Comparison of ENCODE assay signal across 11 mouse cellular contexts in the genomic region with DNA sequence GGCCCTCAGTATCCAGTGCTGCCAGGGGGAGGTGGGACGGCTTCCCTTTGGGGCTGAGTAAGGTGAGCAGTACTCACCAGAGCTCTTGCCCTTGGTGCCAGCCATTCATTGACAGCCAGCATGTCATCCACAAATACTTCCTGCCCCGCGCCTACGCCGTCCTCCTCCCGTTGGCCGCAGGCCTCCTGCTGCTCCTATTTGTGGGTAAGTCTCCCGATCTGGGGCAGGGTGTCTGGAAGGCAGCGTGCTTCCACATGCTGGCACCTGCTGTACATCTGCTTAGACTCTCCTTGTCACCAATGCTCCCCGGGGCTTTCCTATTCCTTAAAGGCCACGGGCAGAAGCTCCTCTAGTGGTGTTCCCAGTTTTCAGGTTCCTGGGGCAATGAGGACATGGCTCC. TPM values are rescaled to one million over a fixed set of nuclear protein-coding genes. Genes with fewer than 3 reads are reported as not detected.
DNase-seq lines count a peak whose midpoint lies in the region; ATAC-seq lines count a peak whose summit lies in the region.
"Had no signal": no experiment of that assay in that cellular context is flagged by ENCODE, and none has a peak within 500 bp of the region (broad histone marks: within the 10 kb centered on the region; RNA-seq: fewer than 3 reads in every experiment).

No protein-coding gene starts in this region.

- H3K4me1 ChIP-seq in erythroblast, embryonic 14.5 days (ENCODE audit: control insufficient read depth), result peaks cover 30% of the 10 kb centered on the region
- H3K4me1 ChIP-seq in midbrain, embryonic 12.5 days, result peaks cover 26% of the 10 kb centered on the region
- peaks cover 20% of the 10 kb centered on the region for H3K4me1 ChIP-seq in midbrain, embryonic 16.5 days (ENCODE audit: control insufficient read depth, insufficient read depth, low read length)
- H3K4me1 ChIP-seq in limb, embryonic 13.5 days, result peaks cover 25% of the 10 kb centered on the region
- H3K4me1 ChIP-seq in neural tube, embryonic 15.5 days, result peaks cover 41% of the 10 kb centered on the region

- peak overlapping the region; percentile 70 for H3K4me3 ChIP-seq in erythroblast, embryonic 14.5 days (replicated peaks)
- H3K4me3 ChIP-seq in midbrain, embryonic 12.5 days, result peak overlapping the region; percentile 76; the same call in 1 of the 2 replicates
- no peak overlapping the region for H3K4me3 ChIP-seq in midbrain, embryonic 16.5 days (ENCODE audit: low read depth, low read length)
- peak overlapping the region; percentile 82 for H3K4me3 ChIP-seq in limb, embryonic 13.5 days
- H3K4me3 ChIP-seq in neural tube, embryonic 15.5 days (replicated peaks), result peak overlapping the region; percentile 84; the same call in 1 of the 2 replicates

- intact Hi-C loops in left cerebral cortex, postnatal 4 days (cut with DNase I), result no loop called here

- H3K9me3 ChIP-seq in erythroblast, embryonic 14.5 days (ENCODE audit: control insufficient read depth, low read length), result no peaks in the 10 kb centered on the region
- no peaks in the 10 kb centered on the region for H3K9me3 ChIP-seq in midbrain, embryonic 12.5 days
- no peaks in the 10 kb centered on the region for H3K9me3 ChIP-seq in midbrain, embryonic 16.5 days (replicated peaks; ENCODE audit: control insufficient read depth, low read length, poor library complexity, severe bottlenecking)
- no peaks in the 10 kb centered on the region for H3K9me3 ChIP-seq in limb, embryonic 13.5 days
- H3K9me3 ChIP-seq in neural tube, embryonic 15.5 days (replicated peaks), result no peaks in the 10 kb centered on the region

- peak overlapping the region; percentile 95; the same call in 1 of the 2 replicates for H3K4me2 ChIP-seq in midbrain, embryonic 12.5 days (replicated peaks)
- H3K4me2 ChIP-seq in midbrain, embryonic 16.5 days (ENCODE audit: low read length), result no peak overlapping the region
- H3K4me2 ChIP-seq in limb, embryonic 13.5 days (replicated peaks), result peak overlapping the region; percentile 90; the same call in 1 of the 2 replicates
- H3K4me2 ChIP-seq in neural tube, embryonic 15.5 days, result peak overlapping the region; percentile 92

- no peak overlapping the region for H3K9ac ChIP-seq in midbrain, embryonic 12.5 days (replicated peaks)
- H3K9ac ChIP-seq in midbrain, embryonic 16.5 days (ENCODE audit: low read depth, low read length), result no peak overlapping the region
- H3K9ac ChIP-seq in limb, embryonic 13.5 days, result no peak overlapping the region
- no peak overlapping the region for H3K9ac ChIP-seq in neural tube, embryonic 15.5 days (replicated peaks)

- no peak overlapping the region for H3K27ac ChIP-seq in midbrain, embryonic 12.5 days (replicated peaks)
- H3K27ac ChIP-seq in midbrain, embryonic 16.5 days (ENCODE audit: low read length), result no peak overlapping the region
- no peak overlapping the region for H3K27ac ChIP-seq in limb, embryonic 13.5 days
- H3K27ac ChIP-seq in neural tube, embryonic 15.5 days (replicated peaks), result no peak overlapping the region

- H3K36me3 ChIP-seq in erythroblast, embryonic 14.5 days (ENCODE audit: control insufficient read depth), result peaks cover 27% of the 10 kb centered on the region
- peaks cover 25% of the 10 kb centered on the region for H3K36me3 ChIP-seq in midbrain, embryonic 12.5 days
- 0 out of 2 replicates have a peak, but pooled peaks cover 6% of the 10 kb centered on the region for H3K36me3 ChIP-seq in midbrain, embryonic 16.5 days (ENCODE audit: control insufficient read depth, insufficient read depth, low read length)
- H3K36me3 ChIP-seq in limb, embryonic 13.5 days, result peaks cover 31% of the 10 kb centered on the region
- H3K36me3 ChIP-seq in neural tube, embryonic 15.5 days, result peaks cover 16% of the 10 kb centered on the region

- peaks cover 11% of the 10 kb centered on the region for H3K27me3 ChIP-seq in erythroblast, embryonic 14.5 days (ENCODE audit: control insufficient read depth)
- peaks cover 12% of the 10 kb centered on the region for H3K27me3 ChIP-seq in midbrain, embryonic 12.5 days
- H3K27me3 ChIP-seq in midbrain, embryonic 16.5 days (ENCODE audit: control insufficient read depth, insufficient read depth, low read depth, low read length), result no peaks in the 10 kb centered on the region
- peaks cover 6% of the 10 kb centered on the region for H3K27me3 ChIP-seq in limb, embryonic 13.5 days
- H3K27me3 ChIP-seq in neural tube, embryonic 15.5 days (replicated peaks), result no peaks in the 10 kb centered on the region

- no peak for ATAC-seq in erythroblast, adult 5-6 weeks (replicated peaks; ENCODE audit: low FRiP score, poor library complexity, severe bottlenecking)
- ATAC-seq in midbrain, embryonic 12.5 days (ENCODE audit: low FRiP score, low read depth), result no peak
- ATAC-seq in midbrain, embryonic 16.5 days, result no peak
- no peak for ATAC-seq in limb, embryonic 13.5 days (ENCODE audit: low FRiP score, low read depth)
- no peak for ATAC-seq in neural tube, embryonic 15.5 days (ENCODE audit: low FRiP score)

- whole genome bisulfite sequencing in midbrain, embryonic 12.5 days, result 91% methylated on average over 11 of the region's 11 CpGs
- 94% methylated on average over 11 of the region's 11 CpGs for WGBS in midbrain, embryonic 16.5 days
- 90% methylated on average over 11 of the region's 11 CpGs for WGBS in limb, embryonic 13.5 days
- 93% methylated on average over 11 of the region's 11 CpGs for WGBS in neural tube, embryonic 15.5 days

- no peak for DNase-seq in lung, postnatal 10 days
- DNase-seq in left cerebral cortex, postnatal 4 days, result no peak
- DNase-seq: adrenal gland, adult 8-10 months; kidney, postnatal 4 days had no signal

RNA-seq across cellular contexts. Expression of a gene that starts 1.5 kb away (rescaled TPM):
- polyA plus RNA-seq in erythroblast, embryonic 14.5 days (2012), result 1.2 and 1.7 TPM in 2 replicates
- 26.9 and 41.0 TPM in 2 replicates for total RNA-seq in erythroblast, adult 5-6 weeks (2015; ENCODE audit: low replicate concordance)
- total RNA-seq in erythroblast, adult 5-6 weeks (2017; ENCODE audit: low replicate concordance), result 8.6 and 18.2 TPM in 2 replicates
- polyA plus RNA-seq in midbrain, embryonic 12.5 days (2016; fragmentation: Nextera tagmentation; extraction: Ambion mirVana), result 109 and 121 TPM in 2 replicates
- polyA plus RNA-seq in midbrain, embryonic 16.5 days (2015; fragmentation: Nextera tagmentation; extraction: Ambion mirVana), result 136 TPM in 2 replicates
- 111 and 118 TPM in 2 replicates for polyA plus RNA-seq in limb, embryonic 13.5 days (2015; fragmentation: Nextera tagmentation; extraction: Ambion mirVana)
- polyA plus RNA-seq in neural tube, embryonic 15.5 days (2015; fragmentation: Nextera tagmentation; extraction: Ambion mirVana), result 141 and 147 TPM in 2 replicates
- total RNA-seq in left cerebral cortex, postnatal 4 days (2021), result 10 to 100 TPM; 74.3 to 76.8 TPM

RNA-seq across cellular contexts. Expression of a gene that starts 2.4 kb away (rescaled TPM):
- polyA plus RNA-seq in erythroblast, embryonic 14.5 days (2012), result not detected in 2 replicates
- total RNA-seq in erythroblast, adult 5-6 weeks (2015; ENCODE audit: low replicate concordance), result not detected in 2 replicates
- 1.9 TPM in 1 of 2 replicates, not detected in the other for total RNA-seq in erythroblast, adult 5-6 weeks (2017; ENCODE audit: low replicate concordance)
- 2.7 and 3.1 TPM in 2 replicates for polyA plus RNA-seq in midbrain, embryonic 12.5 days (2016; fragmentation: Nextera tagmentation; extraction: Ambion mirVana)
- polyA plus RNA-seq in midbrain, embryonic 16.5 days (2015; fragmentation: Nextera tagmentation; extraction: Ambion mirVana), result 14.5 and 17.1 TPM in 2 replicates
- 1.8 and 2.5 TPM in 2 replicates for polyA plus RNA-seq in limb, embryonic 13.5 days (2015; fragmentation: Nextera tagmentation; extraction: Ambion mirVana)
- polyA plus RNA-seq in neural tube, embryonic 15.5 days (2015; fragmentation: Nextera tagmentation; extraction: Ambion mirVana), result 16.3 and 17.8 TPM in 2 replicates
- total RNA-seq in left cerebral cortex, postnatal 4 days (2021), result 10 to 100 TPM in 1 of 2 experiments, 1 to 10 TPM in 1; 9.4 to 11.5 TPM

RNA-seq across cellular contexts. Expression of a gene that starts 3.3 kb away (rescaled TPM):
- not detected in 2 replicates for polyA plus RNA-seq in erythroblast, embryonic 14.5 days (2012)
- not detected in 2 replicates for total RNA-seq in erythroblast, adult 5-6 weeks (2015; ENCODE audit: low replicate concordance)
- not detected in 2 replicates for total RNA-seq in erythroblast, adult 5-6 weeks (2017; ENCODE audit: low replicate concordance)
- 0.16 and 0.56 TPM in 2 replicates for polyA plus RNA-seq in midbrain, embryonic 12.5 days (2016; fragmentation: Nextera tagmentation; extraction: Ambion mirVana)
- polyA plus RNA-seq in midbrain, embryonic 16.5 days (2015; fragmentation: Nextera tagmentation; extraction: Ambion mirVana), result 0.52 and 1.1 TPM in 2 replicates
- polyA plus RNA-seq in limb, embryonic 13.5 days (2015; fragmentation: Nextera tagmentation; extraction: Ambion mirVana), result 0.19 and 0.23 TPM in 2 replicates
- 0.59 and 0.99 TPM in 2 replicates for polyA plus RNA-seq in neural tube, embryonic 15.5 days (2015; fragmentation: Nextera tagmentation; extraction: Ambion mirVana)
- under 1 TPM; 0.62 to 0.84 TPM for total RNA-seq in left cerebral cortex, postnatal 4 days (2021)
- total RNA-seq: adrenal gland, adult 8-10 months; heart, adult 8-10 months had no signal

RNA-seq across cellular contexts. Expression of a gene that starts 14.7 kb away (rescaled TPM):
- polyA plus RNA-seq in erythroblast, embryonic 14.5 days (2012), result 0.21 and 0.30 TPM in 2 replicates
- total RNA-seq in erythroblast, adult 5-6 weeks (2015; ENCODE audit: low replicate concordance), result 8.8 and 9.4 TPM in 2 replicates
- 3.8 and 4.9 TPM in 2 replicates for total RNA-seq in erythroblast, adult 5-6 weeks (2017; ENCODE audit: low replicate concordance)
- 16.1 and 17.9 TPM in 2 replicates for polyA plus RNA-seq in midbrain, embryonic 12.5 days (2016; fragmentation: Nextera tagmentation; extraction: Ambion mirVana)
- polyA plus RNA-seq in midbrain, embryonic 16.5 days (2015; fragmentation: Nextera tagmentation; extraction: Ambion mirVana), result 33.4 and 39.0 TPM in 2 replicates
- 37.2 and 39.5 TPM in 2 replicates for polyA plus RNA-seq in limb, embryonic 13.5 days (2015; fragmentation: Nextera tagmentation; extraction: Ambion mirVana)
- polyA plus RNA-seq in neural tube, embryonic 15.5 days (2015; fragmentation: Nextera tagmentation; extraction: Ambion mirVana), result 43.9 and 44.6 TPM in 2 replicates
- 10 to 100 TPM; 35.7 to 38.4 TPM for total RNA-seq in left cerebral cortex, postnatal 4 days (2021)

RNA-seq across cellular contexts. Expression of a gene that starts 27.3 kb away (rescaled TPM):
- polyA plus RNA-seq in erythroblast, embryonic 14.5 days (2012), result 0.52 and 0.89 TPM in 2 replicates
- total RNA-seq in erythroblast, adult 5-6 weeks (2015; ENCODE audit: low replicate concordance), result 0.77 and 3.3 TPM in 2 replicates
- total RNA-seq in erythroblast, adult 5-6 weeks (2017; ENCODE audit: low replicate concordance), result 2.1 and 2.5 TPM in 2 replicates
- polyA plus RNA-seq in midbrain, embryonic 12.5 days (2016; fragmentation: Nextera tagmentation; extraction: Ambion mirVana), result 10.6 and 11.2 TPM in 2 replicates
- polyA plus RNA-seq in midbrain, embryonic 16.5 days (2015; fragmentation: Nextera tagmentation; extraction: Ambion mirVana), result 26.5 and 36.4 TPM in 2 replicates
- polyA plus RNA-seq in limb, embryonic 13.5 days (2015; fragmentation: Nextera tagmentation; extraction: Ambion mirVana), result 29.5 and 29.7 TPM in 2 replicates
- polyA plus RNA-seq in neural tube, embryonic 15.5 days (2015; fragmentation: Nextera tagmentation; extraction: Ambion mirVana), result 13.5 and 14.4 TPM in 2 replicates
- total RNA-seq in left cerebral cortex, postnatal 4 days (2021), result 10 to 100 TPM; 78.8 to 91.8 TPM

Comparison
In these comparisons a context has a peak if more than half of its experiments do, and no peak if none do; other contexts are left out.
1. RNA of a gene that starts 1.5 kb away (polyA plus RNA-seq): 141 to 147 TPM in neural tube, embryonic 15.5 days, 136 TPM in midbrain, embryonic 16.5 days, 111 to 118 TPM in limb, embryonic 13.5 days and 109 to 121 TPM in midbrain, embryonic 12.5 days; 1.2 to 1.7 TPM in erythroblast, embryonic 14.5 days; every median in the first group is over 10 times any median in the second.